Mouse (Mus musculus): ENCODE results near the gene Camk1g.

Camk1g gene

DNA sequence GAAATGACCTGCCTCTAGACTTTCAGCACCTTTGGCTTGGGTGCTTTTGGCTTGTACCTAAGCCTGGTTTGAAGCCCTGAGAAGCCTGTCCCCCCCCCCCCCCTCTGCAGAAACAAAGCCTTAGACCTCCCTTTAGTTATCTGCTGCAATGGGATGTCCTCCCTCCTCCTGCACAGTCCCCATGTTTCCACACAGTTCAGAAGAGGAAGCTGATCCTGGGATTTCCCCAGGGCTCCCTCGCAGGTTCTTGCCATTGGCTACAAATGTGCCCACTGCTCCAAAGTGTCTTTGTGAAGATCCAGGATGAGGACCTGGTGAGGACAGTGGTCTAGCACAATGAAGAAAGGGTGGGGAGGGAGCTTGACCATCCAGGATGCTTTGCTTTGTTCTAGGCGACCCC lies 67.0 kb downstream of the Camk1g start:
- DNase-seq (ENCODE audit: low spot score in 2 of 2), result no peak

DNA sequence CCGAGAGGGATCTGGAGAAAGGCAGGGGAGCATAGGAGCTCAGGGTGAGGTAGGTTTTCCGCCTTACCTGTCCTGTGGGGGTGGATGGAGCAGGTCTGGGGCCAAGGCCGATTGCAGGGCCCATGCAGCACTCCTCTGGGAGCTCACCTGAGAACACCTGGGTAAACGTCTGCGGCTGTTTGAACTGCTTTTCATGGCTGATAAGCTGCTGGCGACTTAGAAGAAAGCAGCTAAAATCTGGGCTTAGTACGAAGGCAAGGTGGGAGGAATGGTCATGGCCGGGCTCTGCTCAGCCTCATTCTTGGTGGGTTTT lies 68.0 kb downstream of the Camk1g start:
- no peak for DNase-seq (ENCODE audit: low spot score in 2 of 2)

DNA sequence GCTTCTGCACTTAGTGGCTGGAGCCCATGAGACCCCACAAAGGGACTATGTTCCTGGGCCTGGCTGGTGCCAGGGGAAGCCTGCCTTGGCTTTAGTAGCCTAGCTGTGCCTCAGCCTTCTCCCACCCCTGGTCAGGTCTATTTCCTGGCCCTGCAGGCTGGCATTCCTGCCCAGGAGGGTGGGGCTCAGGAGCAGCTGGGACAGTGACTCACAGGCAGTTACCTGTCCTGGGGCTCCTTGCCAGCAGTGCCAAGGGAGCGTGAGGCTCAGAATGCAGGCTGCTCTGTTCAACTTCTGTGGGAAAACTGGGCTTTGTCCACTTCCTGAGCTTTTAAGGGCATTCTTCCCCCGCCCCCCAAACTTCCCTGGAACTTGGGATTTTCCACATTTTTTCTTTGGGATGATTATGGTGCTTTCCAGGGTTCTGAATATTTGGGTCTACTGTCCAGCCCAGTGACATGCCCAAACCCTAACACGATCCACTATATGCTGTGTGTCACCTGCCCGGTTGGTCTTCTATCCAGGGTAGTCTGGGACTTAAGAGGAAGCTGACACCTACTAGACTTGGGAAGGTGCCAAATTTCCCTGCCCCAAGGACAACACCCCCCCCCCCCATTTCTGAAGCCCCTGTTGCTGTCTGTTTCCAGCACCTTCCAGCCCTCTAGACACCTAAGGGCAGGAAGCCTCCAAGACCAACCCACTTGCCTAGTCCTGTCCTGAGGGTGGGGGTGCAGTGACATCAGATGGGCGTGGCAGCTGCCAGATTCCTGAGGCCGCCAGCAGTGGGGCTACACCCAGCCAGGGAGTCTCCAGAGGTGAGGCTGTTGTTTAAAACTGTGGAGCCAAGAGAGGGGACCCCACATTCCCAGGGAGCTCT lies 68.6 kb downstream of the Camk1g start:
- DNase-seq (ENCODE audit: low spot score in 2 of 2), result no peak

DNA sequence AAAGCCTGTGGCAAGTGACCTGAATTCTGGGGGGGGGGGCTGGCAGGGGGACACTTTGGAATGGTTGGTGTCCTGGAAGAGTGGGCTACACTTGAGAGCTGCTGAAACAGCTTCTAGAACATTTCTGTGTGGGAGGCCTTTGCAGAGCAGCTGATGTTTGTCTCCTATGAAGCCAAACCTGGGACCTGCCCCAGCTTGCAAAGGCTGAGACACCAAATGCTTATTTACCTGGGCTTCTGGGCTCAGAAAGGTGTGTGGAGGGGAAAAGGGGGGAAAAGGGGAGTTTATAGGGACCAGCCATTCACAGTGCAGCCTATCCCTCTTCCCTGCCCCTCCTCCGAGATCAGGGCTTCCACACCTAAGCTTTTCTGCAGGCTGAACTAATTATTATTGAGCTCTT lies 70.1 kb downstream of the Camk1g start:
- no peak for DNase-seq (ENCODE audit: low spot score in 2 of 2)

DNA sequence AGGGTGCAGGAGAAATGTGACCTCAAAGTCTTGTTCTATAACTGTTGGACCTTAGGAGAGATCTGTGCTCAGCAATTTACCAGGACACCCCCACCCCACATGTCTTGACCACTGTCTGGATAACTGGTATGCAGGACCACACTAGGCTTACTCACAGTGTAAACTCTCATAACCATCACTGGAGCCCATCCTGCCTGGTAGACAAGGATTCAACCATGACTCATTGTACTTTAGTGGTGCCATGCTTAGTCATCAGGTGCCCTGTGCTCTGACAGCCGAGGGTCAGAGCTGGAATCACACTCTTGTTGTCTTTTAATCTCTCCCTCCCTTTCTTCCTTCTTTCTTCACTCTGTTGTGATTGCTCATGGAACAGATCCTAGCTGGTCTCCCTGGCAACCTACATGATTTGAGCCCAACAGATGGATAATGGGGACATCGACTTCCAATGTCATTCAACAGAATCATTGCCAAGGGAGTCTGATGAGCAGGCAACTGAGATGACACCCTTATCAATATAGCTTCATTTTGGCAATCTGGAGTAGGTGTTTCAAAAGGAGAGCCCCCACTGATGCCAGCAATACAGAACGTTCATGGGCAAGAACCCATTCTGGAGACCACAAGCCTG lies 71.8 kb downstream of the Camk1g start:
- DNase-seq (ENCODE audit: low spot score in 2 of 2), result no peak
